Mouse (Mus musculus): ENCODE data around the gene Gm20388. TPM values are rescaled to one million over a fixed set of nuclear protein-coding genes. Genes with fewer than 3 reads are reported as not detected.

The Gm20388 gene
- total RNA-seq, 2 experiments from 2014 or later = 2.2 to 7.6 TPM

GRCm38 (mm10) chr8:120342847-120343548 lies 432.4 kb downstream of the Gm20388 start:
- TF ChIP-seq CTCF (conservative IDR thresholded peaks at IDR 0.05) = no peak
- no peak for DNase-seq (ENCODE audit: low spot score in 2 of 2)
- H3K27ac ChIP-seq = no peak overlapping the region

GRCm38 (mm10) chr8:120343582-120343981 lies 432.9 kb downstream of the Gm20388 start:
- TF ChIP-seq CTCF (conservative IDR thresholded peaks at IDR 0.05) = no peak
- Histone ChIP-seq H3K4me3 (no peak overlapping the region), H3K27ac (no peak overlapping the region)
- DNase-seq (ENCODE audit: low spot score in 2 of 2) = no peak

More at GRCm38 (mm10) chr8:120342847-120343548, 432.4 kb downstream of the Gm20388 start:
- no peak overlapping the region for H3K4me3 ChIP-seq

GRCm38 (mm10) chr8:120344166-120344565 lies 433.5 kb downstream of the Gm20388 start:
- TF ChIP-seq CTCF (conservative IDR thresholded peaks at IDR 0.05) = no peak
- H3K27ac ChIP-seq = no peak overlapping the region
- H3K4me3 ChIP-seq = no peak overlapping the region
- no peak for DNase-seq (ENCODE audit: low spot score in 2 of 2)

- Histone ChIP-seq H3K27ac (no peak overlapping the region), H3K4me3 (no peak overlapping the region)
- no peak for TF ChIP-seq CTCF (conservative IDR thresholded peaks at IDR 0.05)
- DNase-seq (ENCODE audit: low spot score in 2 of 2) = no peak
Observed at GRCm38 (mm10) chr8:120344583-120344982, 433.9 kb downstream of the Gm20388 start.

GRCm38 (mm10) chr8:120347734-120348341 lies 437.2 kb downstream of the Gm20388 start:
- no peak for TF ChIP-seq CTCF (conservative IDR thresholded peaks at IDR 0.05)
- DNase-seq (ENCODE audit: low spot score in 2 of 2) = no peak
- Histone ChIP-seq H3K4me3 (no peak overlapping the region), H3K27ac (0 out of 2 replicates have a peak overlapping the region, but pooled peaks have one; percentile 18)

- H3K27ac ChIP-seq = no peak overlapping the region
- no peak for DNase-seq (ENCODE audit: low spot score in 2 of 2)
- no peak for TF ChIP-seq CTCF (conservative IDR thresholded peaks at IDR 0.05)
- no peak overlapping the region for H3K4me3 ChIP-seq
Observed at GRCm38 (mm10) chr8:120348922-120349321, 438.3 kb downstream of the Gm20388 start.

- no peak for TF ChIP-seq CTCF (conservative IDR thresholded peaks at IDR 0.05)
- Histone ChIP-seq H3K27ac (peak overlapping the region; percentile 32; the same call in 1 of the 2 replicates), H3K4me3 (no peak overlapping the region)
- DNase-seq (ENCODE audit: low spot score in 2 of 2) = no peak
Observed at GRCm38 (mm10) chr8:120351332-120352071, 440.9 kb downstream of the Gm20388 start.

GRCm38 (mm10) chr8:120352096-120352495 lies 441.5 kb downstream of the Gm20388 start:
- no peak for TF ChIP-seq CTCF (conservative IDR thresholded peaks at IDR 0.05)
- peak in 1 of 2 experiments; percentile 44 for DNase-seq (ENCODE audit: low spot score in 2 of 2)
- no peak overlapping the region for H3K4me3 ChIP-seq
- peak overlapping the region; percentile 32; the same call in 1 of the 2 replicates for H3K27ac ChIP-seq

- no peak for DNase-seq (ENCODE audit: low spot score in 2 of 2)
- no peak overlapping the region for H3K27ac ChIP-seq
- no peak overlapping the region for H3K4me3 ChIP-seq
- no peak for TF ChIP-seq CTCF (conservative IDR thresholded peaks at IDR 0.05)
Observed at GRCm38 (mm10) chr8:120356067-120356466, 445.4 kb downstream of the Gm20388 start.

GRCm38 (mm10) chr8:120357504-120357903 lies 446.9 kb downstream of the Gm20388 start:
- no peak for TF ChIP-seq CTCF (conservative IDR thresholded peaks at IDR 0.05)
- Histone ChIP-seq H3K27ac (no peak overlapping the region), H3K4me3 (no peak overlapping the region)
- DNase-seq (ENCODE audit: low spot score in 2 of 2) = no peak

- no peak for TF ChIP-seq CTCF (conservative IDR thresholded peaks at IDR 0.05)
- Histone ChIP-seq H3K27ac (peak overlapping the region; percentile 79), H3K4me3 (no peak overlapping the region)
- DNase-seq (ENCODE audit: low spot score in 2 of 2) = peak in 1 of 2 experiments; percentile 50
Observed at GRCm38 (mm10) chr8:120361301-120361700, 450.7 kb downstream of the Gm20388 start.

- Histone ChIP-seq H3K4me3 (no peak overlapping the region), H3K27ac (peak overlapping the region; percentile 70)
- no peak for DNase-seq (ENCODE audit: low spot score in 2 of 2)
- peak; percentile 70 for TF ChIP-seq CTCF (conservative IDR thresholded peaks at IDR 0.05)
Observed at GRCm38 (mm10) chr8:120363552-120364071, 453.0 kb downstream of the Gm20388 start.
